Mouse (Mus musculus): ENCODE results near the gene Ndufb8. TPM values are rescaled to one million over a fixed set of nuclear protein-coding genes. Genes with fewer than 3 reads are reported as not detected.

Ndufb8 gene
- total and polyA plus RNA-seq, 3 experiments, result 592 to 1,203 (median 725) TPM

DNA sequence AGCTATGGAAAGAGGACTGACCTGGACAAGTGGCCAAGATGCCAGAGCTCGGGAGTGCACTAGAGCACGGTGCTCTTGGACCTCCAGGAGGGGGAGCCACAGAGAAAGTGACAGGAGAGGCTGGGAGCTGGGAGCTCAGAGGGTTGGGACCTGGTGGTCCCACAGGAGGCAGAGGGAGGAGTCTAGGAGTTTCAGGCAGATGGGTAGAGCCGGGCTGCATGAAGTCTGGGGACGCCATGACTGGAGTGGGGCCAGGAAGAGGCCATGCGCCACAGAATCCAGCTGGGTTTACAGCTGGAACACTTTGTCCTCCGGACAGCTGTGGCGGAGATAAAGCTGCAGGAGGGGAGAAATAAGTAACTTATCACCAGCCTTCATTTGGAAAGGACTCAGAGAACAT lies 36.1 kb downstream of the Ndufb8 start:
- no peak for DNase-seq (ENCODE audit: low read depth, low spot score)
- no peaks in the 10 kb centered on the region for H3K9me3 ChIP-seq (replicated peaks; ENCODE audit: insufficient read depth, low read length)
- no peaks in the 10 kb centered on the region for H3K36me3 ChIP-seq (ENCODE audit: control insufficient read depth in 1 of 2, insufficient read depth in 2 of 2, low read length in 2 of 2)
- no peak overlapping the region for H3K9ac ChIP-seq (ENCODE audit: control insufficient read depth, low read depth, low read length, poor library complexity, severe bottlenecking)
- TF ChIP-seq CTCF (IDR thresholded peaks at IDR 0.05 in 2 of 3, conservative IDR thresholded peaks at IDR 0.05 in 1 of 3; ENCODE audit: control insufficient read depth in 1 of 3, insufficient read depth in 1 of 3, low read depth in 2 of 3, low read length in 3 of 3, poor library complexity in 1 of 3, severe bottlenecking in 1 of 3) (peak in 2 of 3 experiments; percentile 32 to 38; a peak in 4 of 6 replicates), POLR2AphosphoS2 (IDR thresholded peaks at IDR 0.05; ENCODE audit: low read length) (no peak)
- no peak overlapping the region for H3K27ac ChIP-seq (ENCODE audit: control insufficient read depth, low read depth, low read length)
- H3K4me3 ChIP-seq (ENCODE audit: control insufficient read depth in 1 of 2, insufficient read depth in 1 of 2, low read depth in 2 of 2, low read length in 2 of 2), result no peak overlapping the region
- H3K4me1 ChIP-seq (ENCODE audit: control insufficient read depth in 1 of 2, insufficient read depth in 2 of 2, low read length in 2 of 2), result no peaks in the 10 kb centered on the region
- H3K79me2 ChIP-seq (ENCODE audit: control insufficient read depth, insufficient read depth, low read length, poor library complexity), result no peaks in the 10 kb centered on the region
- H3K27me3 ChIP-seq (ENCODE audit: control insufficient read depth in 1 of 2, insufficient read depth in 2 of 2, low read length in 2 of 2), result no peaks in the 10 kb centered on the region; a peak in 1 of 4 replicates

DNA sequence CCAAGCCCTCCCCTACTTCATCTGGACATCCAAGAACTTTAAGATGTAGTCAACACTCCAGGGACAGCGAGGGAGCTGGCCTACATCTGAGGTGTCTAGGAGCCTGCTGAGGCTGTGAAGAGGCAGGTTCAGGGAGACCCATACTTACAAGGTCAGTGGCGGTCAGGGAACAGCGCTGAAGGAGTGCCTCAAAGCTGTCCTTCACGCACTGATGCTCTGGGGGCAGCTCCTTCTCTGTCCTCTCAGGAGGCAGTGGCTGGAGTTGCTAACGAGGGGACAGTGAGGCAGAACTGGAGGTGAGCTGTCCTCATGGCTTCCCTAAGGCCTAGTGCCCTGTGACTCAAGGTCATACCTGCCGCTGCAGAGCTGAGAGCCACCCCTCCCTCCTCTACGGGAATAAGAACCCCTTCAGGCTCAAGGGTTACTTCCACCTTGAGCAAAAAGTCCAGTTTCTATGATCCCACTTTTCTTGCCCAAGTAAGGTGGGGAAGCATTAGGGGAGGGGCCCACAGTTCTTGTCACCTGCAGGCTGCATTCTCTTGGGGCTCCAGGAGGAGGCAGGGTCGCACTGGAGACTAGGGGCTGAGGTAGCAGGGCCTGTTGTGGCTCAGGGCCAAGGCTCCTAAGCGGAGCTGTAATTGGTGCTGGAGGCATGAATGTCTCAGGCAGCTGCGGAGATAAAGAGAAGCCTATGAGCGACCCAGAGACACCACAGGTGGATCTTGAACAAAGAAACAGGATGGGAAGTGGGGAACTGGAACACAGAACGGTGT lies 37.1 kb downstream of the Ndufb8 start:
- Histone ChIP-seq H3K9ac (ENCODE audit: control insufficient read depth, low read depth, low read length, poor library complexity, severe bottlenecking) (no peak overlapping the region), H3K4me1 (ENCODE audit: control insufficient read depth in 1 of 2, insufficient read depth in 2 of 2, low read length in 2 of 2) (no peaks in the 10 kb centered on the region), H3K79me2 (ENCODE audit: control insufficient read depth, insufficient read depth, low read length, poor library complexity) (no peaks in the 10 kb centered on the region), H3K27ac (ENCODE audit: control insufficient read depth, low read depth, low read length) (no peak overlapping the region), H3K4me3 (ENCODE audit: control insufficient read depth in 1 of 2, insufficient read depth in 1 of 2, low read depth in 2 of 2, low read length in 2 of 2) (no peak overlapping the region), H3K36me3 (ENCODE audit: control insufficient read depth in 1 of 2, insufficient read depth in 2 of 2, low read length in 2 of 2) (no peaks in the 10 kb centered on the region), H3K27me3 (ENCODE audit: control insufficient read depth in 1 of 2, insufficient read depth in 2 of 2, low read length in 2 of 2) (no peaks in the 10 kb centered on the region; a peak in 1 of 4 replicates), H3K9me3 (replicated peaks; ENCODE audit: insufficient read depth, low read length) (no peaks in the 10 kb centered on the region)
- no peak for DNase-seq (ENCODE audit: low read depth, low spot score)
- TF ChIP-seq MEF2A (IDR thresholded peaks at IDR 0.05; ENCODE audit: extremely low read depth, insufficient replicate concordance, low read depth, low read length, poor library complexity, severe bottlenecking), result no peak
- TF ChIP-seq ELF1 (IDR thresholded peaks at IDR 0.05; ENCODE audit: low read depth, low read length), result no peak
- no peak for TF ChIP-seq MYB (IDR thresholded peaks at IDR 0.05; ENCODE audit: low read depth, low read length)
- no peak for TF ChIP-seq TBP (IDR thresholded peaks at IDR 0.05; ENCODE audit: low read depth, low read length)
- peak; percentile 1; the same call in 1 of the 2 replicates for TF ChIP-seq RAD21 (IDR thresholded peaks at IDR 0.05; ENCODE audit: low read depth, low read length)
- TF ChIP-seq CHD2 (IDR thresholded peaks at IDR 0.05; ENCODE audit: low read length), result no peak
- peak in 2 of 3 experiments; percentile 1 to 17; a peak in 1 of 6 replicates for TF ChIP-seq CTCF (IDR thresholded peaks at IDR 0.05 in 2 of 3, conservative IDR thresholded peaks at IDR 0.05 in 1 of 3; ENCODE audit: control insufficient read depth in 1 of 3, insufficient read depth in 1 of 3, low read depth in 2 of 3, low read length in 3 of 3, poor library complexity in 1 of 3, severe bottlenecking in 1 of 3)
- TF ChIP-seq MAX (IDR thresholded peaks at IDR 0.05; ENCODE audit: low read length), result no peak
- TF ChIP-seq USF1 (IDR thresholded peaks at IDR 0.05; ENCODE audit: low read depth, low read length), result no peak
- TF ChIP-seq MXI1 (IDR thresholded peaks at IDR 0.05; ENCODE audit: low read depth, low read length), result no peak

DNA sequence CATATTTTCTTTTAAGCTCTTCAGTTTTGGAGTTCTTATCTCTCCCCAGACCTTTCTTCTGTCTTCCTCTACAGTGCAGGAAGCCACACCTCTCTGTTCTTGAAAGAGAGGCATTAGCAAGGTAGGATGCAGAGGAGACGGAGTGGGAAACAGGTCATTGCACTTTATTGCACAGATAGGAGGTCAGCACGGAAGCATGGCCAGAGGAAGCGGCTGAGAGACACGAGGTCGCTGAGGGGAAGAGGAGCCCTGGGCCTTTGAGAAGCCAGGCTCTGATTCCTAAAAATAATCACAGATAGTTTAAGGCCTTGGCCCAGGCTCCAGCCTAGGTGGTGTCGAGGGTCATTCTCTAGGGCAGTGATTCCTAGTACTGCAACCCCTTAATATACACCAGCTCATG lies 39.5 kb downstream of the Ndufb8 start:
- Histone ChIP-seq H3K27me3 (ENCODE audit: control insufficient read depth in 1 of 2, insufficient read depth in 2 of 2, low read length in 2 of 2) (no peaks in the 10 kb centered on the region; a peak in 1 of 4 replicates), H3K36me3 (ENCODE audit: control insufficient read depth in 1 of 2, insufficient read depth in 2 of 2, low read length in 2 of 2) (no peaks in the 10 kb centered on the region), H3K9ac (ENCODE audit: control insufficient read depth, low read depth, low read length, poor library complexity, severe bottlenecking) (no peak overlapping the region), H3K4me1 (ENCODE audit: control insufficient read depth in 1 of 2, insufficient read depth in 2 of 2, low read length in 2 of 2) (no peaks in the 10 kb centered on the region), H3K27ac (ENCODE audit: control insufficient read depth, low read depth, low read length) (no peak overlapping the region), H3K79me2 (ENCODE audit: control insufficient read depth, insufficient read depth, low read length, poor library complexity) (no peaks in the 10 kb centered on the region), H3K9me3 (replicated peaks; ENCODE audit: insufficient read depth, low read length) (no peaks in the 10 kb centered on the region), H3K4me3 (ENCODE audit: control insufficient read depth in 1 of 2, insufficient read depth in 1 of 2, low read depth in 2 of 2, low read length in 2 of 2) (no peak overlapping the region)
- no peak for DNase-seq (ENCODE audit: low read depth, low spot score)
- TF ChIP-seq POLR2A (IDR thresholded peaks at IDR 0.05; ENCODE audit: control insufficient read depth in 1 of 2, insufficient read depth in 1 of 2, low read depth in 1 of 2, low read length in 2 of 2, poor library complexity in 1 of 2), result no peak
- no peak for TF ChIP-seq NRF1 (IDR thresholded peaks at IDR 0.05; ENCODE audit: insufficient read depth, low read depth, low read length, poor library complexity, severe bottlenecking)
- TF ChIP-seq ELF1 (IDR thresholded peaks at IDR 0.05; ENCODE audit: low read depth, low read length), result no peak

Measured in MEL (cell line).